Comparison of ENCODE assay signal across 17 mouse cellular contexts in the genomic region with DNA sequence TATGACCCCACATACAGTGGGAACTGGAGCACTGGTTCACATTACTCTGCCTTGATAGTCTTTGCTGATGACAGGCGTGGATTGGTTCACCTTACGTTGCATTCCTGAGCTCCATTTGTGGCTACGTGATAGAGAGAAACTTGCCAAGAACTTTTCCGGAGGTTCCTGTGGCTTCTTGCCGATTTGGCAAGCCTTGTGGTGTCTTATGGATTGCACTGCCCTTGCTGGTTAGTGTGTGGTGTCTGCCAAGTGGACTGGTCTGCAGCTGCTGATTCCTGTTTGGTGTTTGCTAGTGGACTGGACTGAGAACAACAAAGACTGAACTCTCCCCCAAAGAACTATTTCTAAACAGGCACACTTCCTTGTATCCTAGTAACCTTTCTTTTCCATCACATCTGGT. TPM values are rescaled to one million over a fixed set of nuclear protein-coding genes. Genes with fewer than 3 reads are reported as not detected.
"Had no signal": no experiment of that assay in that cellular context is flagged by ENCODE, and none has a peak within 500 bp of the region (broad histone marks: within the 10 kb centered on the region; RNA-seq: fewer than 3 reads in every experiment).

No protein-coding gene starts in this region.

- H3K4me2 ChIP-seq: lung, embryonic 14.5 days; midbrain, embryonic 12.5 days; midbrain, embryonic 15.5 days; neural tube, embryonic 12.5 days had no signal

- H3K36me3 ChIP-seq: midbrain, embryonic 10.5 days; midbrain, embryonic 12.5 days; midbrain, embryonic 15.5 days; neural tube, embryonic 12.5 days had no signal

- H3K9me3 ChIP-seq: midbrain, embryonic 10.5 days; midbrain, embryonic 12.5 days; midbrain, embryonic 15.5 days; neural tube, embryonic 12.5 days had no signal

- ATAC-seq: midbrain, embryonic 15.5 days had no signal

- H3K4me3 ChIP-seq: midbrain, embryonic 10.5 days; midbrain, embryonic 12.5 days; midbrain, embryonic 15.5 days; neural tube, embryonic 12.5 days had no signal

- H3K9ac ChIP-seq: lung, embryonic 14.5 days; midbrain, embryonic 12.5 days; midbrain, embryonic 15.5 days; neural tube, embryonic 12.5 days had no signal

- H3K4me1 ChIP-seq: midbrain, embryonic 12.5 days; midbrain, embryonic 15.5 days; neural tube, embryonic 12.5 days had no signal

- H3K27ac ChIP-seq: midbrain, embryonic 10.5 days; midbrain, embryonic 12.5 days; midbrain, embryonic 15.5 days; neural tube, embryonic 12.5 days had no signal

- DNase-seq: lung, adult 18-20 months; lung, embryonic 14.5 days; lung, postnatal 10 days; lung, postnatal 4 days; right cerebral cortex, postnatal 25 days; right cerebral cortex, postnatal 4 days; spleen, adult 18-20 months; thymus, adult 18-20 months; thymus, postnatal 25 days; thymus, postnatal 4 days had no signal

RNA-seq across cellular contexts. Expression of a gene that starts 39.9 kb away (rescaled TPM):
- polyA plus RNA-seq: lung, embryonic 14.5 days; lung, embryonic 16.5 days; thymus, postnatal 0 days; urinary bladder, adult 2 months had no signal
